Mouse (Mus musculus): ENCODE data around the gene Utp3. TPM values are rescaled to one million over a fixed set of nuclear protein-coding genes. Genes with fewer than 3 reads are reported as not detected.
A peak's percentile ranks its signal among the peaks of the same experiment; 100 is the strongest.

The Utp3 gene
- polyA plus RNA-seq, 1 experiment, result 25.1 TPM

- Histone ChIP-seq H3K27ac (ENCODE audit: insufficient read depth, low read length) (no peak overlapping the region), H3K4me1 (ENCODE audit: control insufficient read depth, insufficient read depth, low read length) (no peaks in the 10 kb centered on the region), H3K4me3 (ENCODE audit: insufficient read depth, low read length) (no peak overlapping the region)
- no peak for TF ChIP-seq CTCF (IDR thresholded peaks at IDR 0.05; ENCODE audit: extremely low read depth, insufficient read depth, low read length)
- TF ChIP-seq POLR2A (IDR thresholded peaks at IDR 0.05; ENCODE audit: extremely low read depth, insufficient read depth, low read length), result no peak
Measured at GRCm38 (mm10) chr5:88545536-88545935, 8.7 kb upstream of the Utp3 start.

GRCm38 (mm10) chr5:88553271-88554085, 784 bp upstream of the Utp3 start:
- peak overlapping the region; percentile 33; the same call in 1 of the 2 replicates for H3K27ac ChIP-seq (ENCODE audit: insufficient read depth, low read length)
- TF ChIP-seq CTCF (IDR thresholded peaks at IDR 0.05; ENCODE audit: extremely low read depth, insufficient read depth, low read length), result no peak
- TF ChIP-seq POLR2A (IDR thresholded peaks at IDR 0.05; ENCODE audit: extremely low read depth, insufficient read depth, low read length), result no peak
- H3K4me3 ChIP-seq (ENCODE audit: insufficient read depth, low read length), result peak overlapping the region; percentile 93
- H3K4me1 ChIP-seq (ENCODE audit: control insufficient read depth, insufficient read depth, low read length), result peaks cover 7% of the 10 kb centered on the region; the same call in 1 of the 2 replicates

- H3K27ac ChIP-seq (ENCODE audit: insufficient read depth, low read length), result no peak overlapping the region
- no peak for TF ChIP-seq POLR2A (IDR thresholded peaks at IDR 0.05; ENCODE audit: extremely low read depth, insufficient read depth, low read length)
- TF ChIP-seq CTCF (IDR thresholded peaks at IDR 0.05; ENCODE audit: extremely low read depth, insufficient read depth, low read length), result no peak
- no peak overlapping the region for H3K4me3 ChIP-seq (ENCODE audit: insufficient read depth, low read length)
- H3K4me1 ChIP-seq (ENCODE audit: control insufficient read depth, insufficient read depth, low read length), result peaks cover 4% of the 10 kb centered on the region; the same call in 1 of the 2 replicates
Measured at GRCm38 (mm10) chr5:88558991-88559390, 4.7 kb downstream of the Utp3 start.

GRCm38 (mm10) chr5:88561080-88561814, 7.0 kb downstream of the Utp3 start:
- TF ChIP-seq CTCF (IDR thresholded peaks at IDR 0.05; ENCODE audit: extremely low read depth, insufficient read depth, low read length) (no peak), POLR2A (IDR thresholded peaks at IDR 0.05; ENCODE audit: extremely low read depth, insufficient read depth, low read length) (no peak)
- Histone ChIP-seq H3K27ac (ENCODE audit: insufficient read depth, low read length) (no peak overlapping the region), H3K4me3 (ENCODE audit: insufficient read depth, low read length) (no peak overlapping the region), H3K4me1 (ENCODE audit: control insufficient read depth, insufficient read depth, low read length) (0 out of 2 replicates have a peak, but pooled peaks cover 2% of the 10 kb centered on the region)

- H3K27ac ChIP-seq (ENCODE audit: insufficient read depth, low read length), result no peak overlapping the region
- no peak for TF ChIP-seq POLR2A (IDR thresholded peaks at IDR 0.05; ENCODE audit: extremely low read depth, insufficient read depth, low read length)
- TF ChIP-seq CTCF (IDR thresholded peaks at IDR 0.05; ENCODE audit: extremely low read depth, insufficient read depth, low read length), result no peak
- no peak overlapping the region for H3K4me3 ChIP-seq (ENCODE audit: insufficient read depth, low read length)
- no peaks in the 10 kb centered on the region; the same call in 1 of the 2 replicates for H3K4me1 ChIP-seq (ENCODE audit: control insufficient read depth, insufficient read depth, low read length)
Measured at GRCm38 (mm10) chr5:88562863-88563780, 8.9 kb downstream of the Utp3 start.

GRCm38 (mm10) chr5:88564501-88565147, 10.4 kb downstream of the Utp3 start, which contains the start of gene Rufy3:
Gene Rufy3, plus strand, starts transcription at chr5:88565040.
- TF ChIP-seq POLR2A (IDR thresholded peaks at IDR 0.05; ENCODE audit: extremely low read depth, insufficient read depth, low read length) (no peak), CTCF (IDR thresholded peaks at IDR 0.05; ENCODE audit: extremely low read depth, insufficient read depth, low read length) (no peak)
- H3K4me1 ChIP-seq (ENCODE audit: control insufficient read depth, insufficient read depth, low read length), result no peaks in the 10 kb centered on the region; the same call in 1 of the 2 replicates
- H3K4me3 ChIP-seq (ENCODE audit: insufficient read depth, low read length), result peak within 1 kb of the TSS; percentile 50
- H3K27ac ChIP-seq (ENCODE audit: insufficient read depth, low read length), result peak within 1 kb of the TSS; percentile 92

GRCm38 (mm10) chr5:88565148-88566033, 11.1 kb downstream of the Utp3 start:
- peak overlapping the region; percentile 86 for H3K27ac ChIP-seq (ENCODE audit: insufficient read depth, low read length)

More at GRCm38 (mm10) chr5:88565148-88566033, 11.1 kb downstream of the Utp3 start:
- H3K4me1 ChIP-seq (ENCODE audit: control insufficient read depth, insufficient read depth, low read length), result no peaks in the 10 kb centered on the region; the same call in 1 of the 2 replicates
- peak overlapping the region; percentile 50 for H3K4me3 ChIP-seq (ENCODE audit: insufficient read depth, low read length)
- TF ChIP-seq POLR2A (IDR thresholded peaks at IDR 0.05; ENCODE audit: extremely low read depth, insufficient read depth, low read length) (no peak), CTCF (IDR thresholded peaks at IDR 0.05; ENCODE audit: extremely low read depth, insufficient read depth, low read length) (no peak)

Data from cortical plate, adult 2 months (tissue).